Mouse (Mus musculus) monocyte, adult 5-6 weeks (primary cell): ENCODE results near the gene Setd1b. TPM values are rescaled to one million over a fixed set of nuclear protein-coding genes. Genes with fewer than 3 reads are reported as not detected.

Source experiments
- ATAC-seq: fragments of 153-309, 156-312 bp; replicated peaks from 2 replicates; pipeline ENCODE4 v1.8.0; 2017; ENCODE audit warnings: mild to moderate bottlenecking; ENCODE audit not compliant: low TSS enrichment, insufficient number of reproducible peaks, severe bottlenecking, poor library complexity, low FRiP score
- total RNA-seq: library from RNA; stranded (forward); fragments of 200-1000, 200-491, 200-594 nt; gene quantifications from 3 replicates; pipeline ENCODE4 v1.2.3, GENCODE M21; 2017

Setd1b gene
- 2.4 to 15.3 TPM (median 3.2 TPM) in 3 replicates for total RNA-seq

DNA sequence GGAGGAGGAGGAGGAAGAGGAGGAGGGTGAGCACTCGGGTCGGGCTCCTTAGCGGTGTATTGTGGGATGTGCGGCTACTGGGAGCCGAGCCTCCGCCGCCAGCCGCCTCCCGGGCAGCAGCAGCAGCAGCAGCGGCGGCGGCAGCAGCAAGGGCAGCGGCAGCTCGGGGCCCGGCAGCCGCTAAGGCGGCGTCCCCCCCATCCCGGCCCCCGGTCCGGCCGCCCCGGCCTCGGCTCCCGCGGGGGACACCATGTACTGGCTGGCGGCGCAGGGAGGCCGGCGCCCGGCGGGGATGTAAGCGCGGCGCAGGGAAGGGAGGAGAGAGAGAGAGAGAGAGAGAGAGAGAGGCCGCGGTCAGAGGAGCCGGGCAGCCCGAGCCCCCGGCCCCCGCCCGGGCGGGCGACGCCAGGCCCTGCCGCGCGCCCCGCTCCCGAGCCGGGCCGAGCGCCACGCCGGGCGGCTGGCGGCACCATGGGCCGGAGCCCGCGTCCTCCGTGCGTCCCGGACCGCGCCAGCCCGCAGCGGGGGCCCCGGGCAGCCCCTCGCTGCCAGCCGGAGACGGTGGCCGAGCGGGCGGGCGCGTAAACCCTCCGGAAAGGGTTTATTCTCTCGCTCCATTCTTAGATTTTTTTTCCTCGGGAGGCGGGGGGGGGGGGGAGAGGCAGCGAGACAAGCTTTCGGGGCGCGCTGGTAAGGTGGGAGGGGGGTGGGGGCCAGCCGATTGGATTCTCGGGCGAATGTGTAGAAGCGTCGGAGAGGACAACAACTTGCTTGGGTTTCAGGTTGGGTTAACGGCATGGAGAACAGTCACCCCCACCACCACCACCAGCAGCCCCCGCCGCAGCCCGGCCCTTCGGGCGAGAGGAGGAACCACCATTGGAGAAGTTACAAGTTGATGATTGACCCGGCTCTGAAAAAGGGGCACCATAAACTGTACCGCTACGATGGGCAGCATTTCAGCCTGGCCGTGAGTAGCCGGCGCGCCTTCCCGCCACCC lies at the start of gene Setd1b:
Gene Setd1b (plus strand): TSS at position 33 of the 997 bp plus-strand sequence.
- ATAC-seq = no peak

DNA sequence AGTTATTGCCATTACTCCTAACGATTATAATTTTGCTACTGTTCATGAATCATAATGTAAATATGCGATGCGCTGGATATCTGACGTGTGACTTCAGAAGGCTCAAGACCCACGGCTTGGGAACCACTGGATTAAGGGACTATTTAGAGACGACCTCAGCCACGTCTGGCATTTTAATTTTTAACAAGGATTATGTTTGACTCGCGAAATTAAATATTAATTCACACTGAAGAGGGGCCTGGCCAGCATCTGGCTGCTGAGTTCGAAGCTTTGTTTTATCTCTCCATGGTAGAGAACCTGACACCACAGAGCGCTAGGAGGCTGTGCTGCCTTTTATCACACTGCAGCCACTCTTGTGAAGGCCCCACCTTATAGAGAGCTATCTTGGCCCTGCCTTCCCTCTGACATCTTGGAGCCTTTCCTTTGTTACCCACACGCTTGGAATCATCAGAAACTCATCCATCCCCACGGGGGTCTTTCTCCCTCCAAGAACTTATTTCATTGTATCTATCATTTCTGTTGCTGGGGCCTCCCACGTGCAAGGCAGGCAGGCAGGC lies 48.8 kb upstream of the Setd1b start:
- no peak for ATAC-seq

GRCm38 (mm10) chr5:123094238-123094991 lies 47.6 kb upstream of the Setd1b start:
- no peak for ATAC-seq

GRCm38 (mm10) chr5:123096299-123096698 lies 45.7 kb upstream of the Setd1b start:
- ATAC-seq = no peak

DNA sequence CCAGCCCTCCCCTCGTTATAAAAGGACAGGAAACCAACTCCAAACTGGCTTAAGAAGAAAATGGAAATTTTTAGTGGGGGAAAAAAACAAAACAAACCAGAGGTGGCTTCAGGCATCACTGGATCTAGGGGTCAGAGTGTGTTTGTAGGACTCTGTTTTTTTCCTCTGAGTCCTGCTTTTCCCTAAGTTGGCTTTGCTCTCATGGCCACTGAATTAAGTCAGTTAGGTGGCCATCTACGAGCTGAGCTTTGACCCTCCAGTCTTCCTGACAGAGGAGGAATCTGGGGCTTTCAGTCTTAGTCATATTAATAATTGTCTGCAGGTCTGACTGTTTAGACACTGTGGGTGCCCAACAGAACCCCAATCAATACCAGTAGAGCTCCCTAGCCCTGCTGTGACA lies 43.5 kb upstream of the Setd1b start:
- no peak for ATAC-seq

GRCm38 (mm10) chr5:123102376-123102775 lies 39.6 kb upstream of the Setd1b start:
- ATAC-seq = no peak

DNA sequence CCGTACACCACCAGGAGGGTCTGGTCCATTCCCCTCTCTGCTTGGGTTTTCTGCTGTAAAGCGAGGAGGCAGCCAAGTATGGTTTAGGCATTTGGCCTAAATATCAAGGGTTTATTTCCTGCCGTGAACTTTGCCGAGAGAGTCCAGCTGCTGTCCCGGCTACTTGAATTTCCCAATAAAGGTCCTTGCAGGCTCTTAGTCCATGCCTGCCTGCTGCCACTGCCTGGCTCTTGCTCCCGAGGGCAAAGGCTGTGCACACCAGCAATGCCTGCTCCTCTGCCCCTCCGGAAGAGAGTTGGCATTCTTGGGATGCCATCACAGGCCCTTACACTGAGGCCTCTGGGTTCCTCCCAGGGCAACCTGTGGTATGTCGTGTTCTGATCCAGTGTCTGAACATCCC lies 38.4 kb upstream of the Setd1b start:
- no peak for ATAC-seq

DNA sequence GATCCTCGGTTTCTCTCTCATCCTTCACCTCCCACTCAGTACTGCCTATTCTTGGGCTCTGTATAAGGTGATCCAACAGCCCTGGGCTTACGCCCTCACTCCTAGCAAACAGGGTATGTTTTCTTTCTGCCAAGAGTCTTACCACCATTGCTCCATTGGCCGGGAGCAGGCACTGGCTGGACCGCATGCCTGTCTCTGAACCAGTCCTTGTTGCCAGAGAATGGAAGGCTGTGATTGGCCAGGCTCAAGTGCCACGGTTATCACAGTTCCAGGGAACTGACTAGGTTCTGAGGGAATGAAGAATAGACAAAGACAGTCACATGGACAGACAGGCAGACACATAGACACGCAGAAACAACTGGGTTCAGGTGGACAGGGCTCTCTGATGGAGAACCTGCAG lies 37.2 kb upstream of the Setd1b start:
- no peak for ATAC-seq

DNA sequence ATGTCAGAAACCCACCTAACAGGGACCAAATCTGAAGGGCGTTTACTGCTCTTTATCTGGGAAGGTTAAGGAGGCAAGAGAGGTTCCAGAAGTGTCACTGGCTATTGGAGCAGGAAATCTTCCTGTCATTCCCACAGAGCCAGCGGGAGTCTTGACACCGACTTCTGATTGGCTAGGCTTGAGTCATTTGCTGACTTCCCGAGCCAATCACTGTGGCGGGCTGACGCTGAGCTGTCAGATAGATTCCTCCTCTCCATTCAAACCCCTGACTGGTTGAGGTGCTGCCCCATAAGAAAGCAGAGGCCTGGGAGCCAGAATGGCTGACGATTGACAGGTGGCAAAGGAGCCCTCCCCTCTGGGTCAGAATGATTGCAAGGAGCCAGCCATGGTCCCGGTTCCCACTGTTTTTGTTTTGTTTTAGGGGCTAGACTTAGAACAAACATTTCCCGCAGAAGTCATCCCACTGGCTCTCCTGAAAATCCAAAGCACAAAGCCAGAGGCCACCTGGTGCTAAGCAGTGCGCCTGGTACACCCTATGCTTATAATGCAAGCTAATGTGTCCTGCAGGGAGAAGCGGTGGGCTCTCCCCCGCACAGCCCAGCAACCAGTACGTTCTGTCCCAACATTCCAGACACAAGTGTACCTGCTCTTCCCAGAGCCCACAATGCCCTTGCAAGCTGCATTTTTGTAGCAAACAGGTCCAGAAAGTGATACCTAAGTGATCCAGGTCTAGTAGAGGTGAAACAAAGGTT lies 32.4 kb upstream of the Setd1b start:
- ATAC-seq = no peak

DNA sequence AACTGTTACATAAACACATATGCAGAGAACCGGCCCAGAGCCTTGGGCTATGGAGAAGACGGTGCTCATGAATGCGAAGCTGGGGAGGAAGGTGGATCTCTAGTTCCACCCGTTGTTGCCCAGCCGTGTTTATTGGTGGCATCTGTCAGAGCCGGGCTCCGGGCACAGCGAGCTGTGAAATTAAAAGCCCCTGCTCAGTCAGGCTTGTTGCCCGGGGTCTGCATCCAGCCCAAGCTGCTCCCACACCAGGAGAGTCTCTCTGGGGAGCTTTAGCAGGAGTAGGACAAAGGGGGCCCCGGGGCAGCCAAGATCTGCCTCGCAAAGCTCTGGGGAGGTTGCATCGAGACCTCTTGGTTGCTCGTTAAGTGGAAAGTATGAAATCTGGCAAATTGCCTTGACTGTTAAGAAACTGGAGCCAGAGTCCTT lies 31.7 kb upstream of the Setd1b start:
- no peak for ATAC-seq

DNA sequence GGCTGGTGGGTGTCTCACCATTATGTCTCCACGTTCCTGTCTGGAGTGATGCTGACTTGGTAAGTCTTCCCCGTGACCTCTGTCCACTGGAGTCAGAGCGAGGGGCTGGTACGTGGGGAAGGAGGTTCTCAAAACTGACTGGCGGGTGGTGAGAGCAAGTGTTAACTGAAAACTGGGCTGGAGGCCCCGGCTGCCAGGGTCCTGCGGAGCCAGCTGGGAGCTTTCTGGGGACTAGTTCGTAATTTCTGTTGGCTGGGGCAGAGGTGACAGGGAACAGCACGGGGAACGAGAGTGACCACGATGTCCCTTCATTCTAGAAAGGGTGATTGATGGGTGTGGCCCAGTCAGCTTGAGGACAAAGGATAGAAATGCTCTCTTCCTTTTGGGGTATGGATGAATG lies 27.9 kb upstream of the Setd1b start:
- ATAC-seq = no peak

DNA sequence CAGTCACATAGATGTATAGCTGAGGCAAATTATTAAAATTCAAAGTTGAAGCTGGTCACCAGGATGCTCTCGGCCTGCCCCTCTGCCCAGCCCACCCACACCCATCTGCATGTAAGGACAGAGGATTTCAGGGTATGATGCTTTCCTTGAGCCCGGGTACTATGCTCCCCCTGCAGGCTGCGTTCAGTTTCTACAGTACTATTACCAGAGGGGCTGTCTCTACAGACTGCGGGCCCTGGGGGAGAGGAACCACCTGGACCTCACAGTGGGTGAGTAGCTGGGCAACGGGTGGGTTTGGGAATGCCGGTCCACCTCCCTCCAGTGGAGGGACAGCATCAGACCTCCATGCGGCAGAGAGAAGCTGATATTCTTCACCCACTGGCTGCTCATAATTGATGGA lies 27.1 kb upstream of the Setd1b start:
- no peak for ATAC-seq

DNA sequence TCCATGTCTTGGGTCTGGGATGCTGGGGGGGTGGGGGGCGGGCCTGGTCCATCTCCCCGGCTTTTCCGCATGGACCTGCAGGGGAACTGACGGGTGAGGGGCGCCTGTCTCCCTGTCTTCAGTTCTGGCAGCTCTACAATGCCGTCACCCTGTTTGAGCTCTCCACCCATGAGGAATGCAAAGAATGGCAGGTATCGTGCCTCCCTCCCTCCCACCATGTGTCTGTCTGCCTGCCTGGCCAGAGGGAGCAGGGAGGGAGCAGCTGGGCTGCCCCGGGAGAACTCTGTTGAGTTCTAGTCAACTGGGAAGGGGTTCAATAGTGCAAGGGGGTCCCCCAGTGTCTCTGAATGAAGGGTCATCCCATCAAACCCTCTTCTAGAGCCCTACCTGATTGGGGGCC lies 25.9 kb upstream of the Setd1b start:
- no peak for ATAC-seq

- peak; percentile 76 for ATAC-seq
These were observed 24.7 kb upstream of the Setd1b start for GRCm38 (mm10) chr5:123117257-123117656.

DNA sequence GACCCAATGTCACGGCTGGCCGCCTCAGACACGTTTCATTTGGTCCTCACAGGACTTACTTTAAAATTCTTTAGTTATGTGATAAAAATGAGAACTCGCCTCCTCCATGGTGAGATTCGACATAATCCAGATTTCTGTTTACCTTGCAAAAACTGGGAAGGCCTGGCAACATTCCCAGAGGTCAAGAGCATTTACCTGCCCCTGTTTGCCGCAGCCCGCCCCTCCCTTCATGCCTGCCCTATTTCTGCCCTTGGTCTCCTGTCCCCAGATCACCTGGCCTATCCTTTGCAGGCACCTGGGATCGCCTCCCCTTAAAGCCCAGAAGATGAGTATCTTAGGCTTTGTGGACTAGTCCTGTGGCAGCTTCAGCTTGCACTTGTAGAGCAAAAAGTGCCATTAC lies 24.2 kb upstream of the Setd1b start:
- ATAC-seq = no peak

DNA sequence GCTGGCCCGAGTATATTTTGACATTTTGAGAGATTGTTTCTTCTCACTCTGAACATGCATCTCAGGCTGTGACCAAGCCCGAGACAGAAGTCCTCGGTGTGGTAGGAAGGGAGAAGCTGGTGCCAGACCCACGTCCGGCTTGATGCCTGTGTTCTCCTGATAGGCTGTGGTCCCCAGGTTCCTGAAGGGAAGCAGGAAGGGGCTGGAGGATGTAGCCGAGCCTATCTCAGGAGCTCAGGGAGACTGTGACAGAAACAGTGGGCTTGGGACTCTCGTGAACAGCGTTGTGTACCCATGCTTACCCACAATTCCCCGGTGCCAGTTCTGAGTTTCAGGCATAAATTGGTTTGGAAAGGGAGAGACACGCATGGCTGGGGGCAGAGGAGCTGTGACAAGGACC lies 23.2 kb upstream of the Setd1b start:
- no peak for ATAC-seq

DNA sequence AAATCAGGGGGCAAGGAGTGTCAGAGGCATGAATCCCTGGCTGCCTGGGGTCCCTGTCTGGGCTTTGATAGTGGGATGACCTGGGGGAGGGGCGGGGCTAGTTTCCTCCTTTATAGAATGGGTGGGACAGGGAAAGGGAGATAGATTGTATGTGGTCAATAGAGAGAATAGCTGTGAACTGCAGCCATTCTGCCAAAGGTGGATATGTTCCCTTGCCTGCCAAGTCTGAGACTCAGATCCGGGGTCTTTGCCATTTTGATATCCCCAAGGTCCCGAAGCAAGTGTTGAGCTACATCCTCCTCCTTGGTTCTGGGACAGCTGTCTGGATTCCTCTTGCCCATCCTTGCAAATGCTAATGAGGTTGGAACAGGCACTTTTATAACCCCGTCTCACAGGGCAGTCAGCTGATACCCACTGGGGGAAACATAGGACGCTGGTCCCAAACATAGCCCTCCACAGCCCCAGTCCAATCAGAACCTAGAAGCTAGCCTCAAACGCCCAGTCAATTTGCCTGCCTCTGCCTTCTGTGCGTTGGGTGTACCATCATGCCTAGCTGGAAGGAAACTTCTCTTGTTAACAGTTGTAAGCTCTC lies 21.3 kb upstream of the Setd1b start:
- ATAC-seq = no peak

GRCm38 (mm10) chr5:123122181-123122580 lies 19.8 kb upstream of the Setd1b start:
- ATAC-seq = no peak
